Mouse (Mus musculus) bone marrow macrophage, adult 2 months (primary cell): ENCODE measurements around the gene Pik3cg. TPM values are rescaled to one million over a fixed set of nuclear protein-coding genes. Genes with fewer than 3 reads are reported as not detected.

Experiments used
- H3K27ac ChIP-seq: 2 replicates; pipeline ENCODE4 v1.5.1; 2012; ENCODE audit warnings: low read depth, low read length; ENCODE audit not compliant: insufficient read depth
- H3K4me1 ChIP-seq: 2 replicates; pipeline ENCODE4 v1.6.1; 2012; ENCODE audit warnings: low read length; ENCODE audit not compliant: control insufficient read depth, insufficient read depth
- H3K4me3 ChIP-seq: 2 replicates; pipeline ENCODE4 v1.5.1; 2012; ENCODE audit warnings: mild to moderate bottlenecking, low read length, moderate library complexity; ENCODE audit not compliant: insufficient read depth
- CTCF ChIP-seq: IDR thresholded peaks from 2 replicates; pipeline ENCODE4 v1.5.1; 2012; ENCODE audit warnings: low read depth, mild to moderate bottlenecking, low read length, moderate library complexity
- POLR2A ChIP-seq: IDR thresholded peaks from 2 replicates; pipeline ENCODE4 v1.6.1; 2012; ENCODE audit warnings: mild to moderate bottlenecking, low read depth, low read length, borderline replicate concordance
- polyA plus RNA-seq: library from polyadenylated mRNA; stranded (reverse); fragments of >200 nt; gene quantifications from 2 replicates; pipeline ENCODE4 v1.2.4, GENCODE M21; 2012; ENCODE audit not compliant: missing spikeins, insufficient read depth, insufficient read length

Pik3cg gene
- polyA plus RNA-seq, 1 experiment = 75.7 TPM

- Histone ChIP-seq H3K27ac (no peak overlapping the region), H3K4me1 (peaks cover 23% of the 10 kb centered on the region), H3K4me3 (no peak overlapping the region)
- no peak for TF ChIP-seq CTCF
- TF ChIP-seq POLR2A = no peak
Observed at GRCm38 (mm10) chr12:32187668-32188236, 20.7 kb downstream of the Pik3cg start.

GRCm38 (mm10) chr12:32186627-32187255 lies 21.7 kb downstream of the Pik3cg start:
- TF ChIP-seq POLR2A (no peak), CTCF (no peak)
- peaks cover 29% of the 10 kb centered on the region for H3K4me1 ChIP-seq
- H3K4me3 ChIP-seq = no peak overlapping the region
- no peak overlapping the region for H3K27ac ChIP-seq

- TF ChIP-seq POLR2A = no peak
- TF ChIP-seq CTCF = no peak
- Histone ChIP-seq H3K27ac (no peak overlapping the region), H3K4me3 (no peak overlapping the region), H3K4me1 (peaks cover 14% of the 10 kb centered on the region)
Observed at GRCm38 (mm10) chr12:32184874-32185273, 23.6 kb downstream of the Pik3cg start.

- TF ChIP-seq CTCF (no peak), POLR2A (no peak)
- H3K4me3 ChIP-seq = no peak overlapping the region
- peaks cover 14% of the 10 kb centered on the region for H3K4me1 ChIP-seq
- H3K27ac ChIP-seq = no peak overlapping the region
Observed at GRCm38 (mm10) chr12:32183584-32183983, 24.9 kb downstream of the Pik3cg start.

- Histone ChIP-seq H3K4me3 (no peak overlapping the region), H3K4me1 (peaks cover 14% of the 10 kb centered on the region), H3K27ac (0 out of 2 replicates have a peak overlapping the region, but pooled peaks have one; percentile 22)
- TF ChIP-seq CTCF = no peak
Observed at GRCm38 (mm10) chr12:32182632-32183419, 25.6 kb downstream of the Pik3cg start.

GRCm38 (mm10) chr12:32181885-32182284 lies 26.6 kb downstream of the Pik3cg start:
- Histone ChIP-seq H3K4me3 (no peak overlapping the region), H3K27ac (no peak overlapping the region), H3K4me1 (peaks cover 14% of the 10 kb centered on the region)
- TF ChIP-seq POLR2A (no peak), CTCF (no peak)

GRCm38 (mm10) chr12:32174437-32174836 lies 34.0 kb downstream of the Pik3cg start:
- H3K4me3 ChIP-seq = no peak overlapping the region
- H3K4me1 ChIP-seq = no peaks in the 10 kb centered on the region
- TF ChIP-seq POLR2A (no peak), CTCF (no peak)
- no peak overlapping the region for H3K27ac ChIP-seq

GRCm38 (mm10) chr12:32172826-32173225 lies 35.6 kb downstream of the Pik3cg start:
- Histone ChIP-seq H3K4me1 (0 out of 2 replicates have a peak, but pooled peaks cover 2% of the 10 kb centered on the region), H3K4me3 (no peak overlapping the region), H3K27ac (no peak overlapping the region)
- TF ChIP-seq POLR2A = no peak
- no peak for TF ChIP-seq CTCF

- TF ChIP-seq CTCF (no peak), POLR2A (no peak)
- no peak overlapping the region for H3K4me3 ChIP-seq
- peaks cover 11% of the 10 kb centered on the region for H3K4me1 ChIP-seq
- H3K27ac ChIP-seq = no peak overlapping the region
Observed at GRCm38 (mm10) chr12:32169164-32169563, 39.3 kb downstream of the Pik3cg start.

- no peak for TF ChIP-seq CTCF
- no peak for TF ChIP-seq POLR2A
- Histone ChIP-seq H3K4me3 (no peak overlapping the region), H3K27ac (no peak overlapping the region), H3K4me1 (peaks cover 14% of the 10 kb centered on the region)
Observed at GRCm38 (mm10) chr12:32168751-32169150, 39.7 kb downstream of the Pik3cg start.

- TF ChIP-seq POLR2A (no peak), CTCF (no peak)
- Histone ChIP-seq H3K4me1 (peaks cover 36% of the 10 kb centered on the region), H3K27ac (peak overlapping the region; percentile 41), H3K4me3 (no peak overlapping the region)
Observed at GRCm38 (mm10) chr12:32163706-32164105, 44.8 kb downstream of the Pik3cg start.
